Mouse (Mus musculus): ENCODE measurements around the gene Ablim1.

Ablim1 gene

GRCm38 (mm10) chr19:57118785-57119565 lies 195.7 kb downstream of the Ablim1 start:
- peak; percentile 94 for DNase-seq

GRCm38 (mm10) chr19:57117751-57118150 lies 197.0 kb downstream of the Ablim1 start:
- peak; percentile 40 for DNase-seq

- peak; percentile 67 for DNase-seq
These were observed 197.7 kb downstream of the Ablim1 start for GRCm38 (mm10) chr19:57116871-57117501.

- DNase-seq, result no peak
These were observed 199.0 kb downstream of the Ablim1 start for GRCm38 (mm10) chr19:57115670-57116069.

DNA sequence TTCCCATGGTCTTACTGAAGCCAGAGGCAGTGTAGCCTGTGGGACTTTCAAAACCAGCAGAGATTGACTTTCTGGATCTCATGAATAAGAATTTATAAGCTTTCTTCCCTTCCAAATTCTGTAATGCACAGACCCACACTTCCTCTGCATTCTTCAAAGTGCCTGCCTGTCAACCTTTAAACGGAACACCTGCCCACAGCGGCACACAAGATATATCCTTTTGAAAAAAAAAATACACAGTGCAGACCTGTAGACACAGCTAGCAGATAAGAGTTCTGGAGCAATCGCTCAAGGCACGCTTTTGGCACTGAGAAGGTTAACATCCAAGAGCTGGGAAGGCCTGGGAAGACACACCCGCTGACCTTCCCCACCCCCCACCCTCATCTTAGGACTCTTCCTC lies 199.8 kb downstream of the Ablim1 start:
- DNase-seq, result peak; percentile 64

DNA sequence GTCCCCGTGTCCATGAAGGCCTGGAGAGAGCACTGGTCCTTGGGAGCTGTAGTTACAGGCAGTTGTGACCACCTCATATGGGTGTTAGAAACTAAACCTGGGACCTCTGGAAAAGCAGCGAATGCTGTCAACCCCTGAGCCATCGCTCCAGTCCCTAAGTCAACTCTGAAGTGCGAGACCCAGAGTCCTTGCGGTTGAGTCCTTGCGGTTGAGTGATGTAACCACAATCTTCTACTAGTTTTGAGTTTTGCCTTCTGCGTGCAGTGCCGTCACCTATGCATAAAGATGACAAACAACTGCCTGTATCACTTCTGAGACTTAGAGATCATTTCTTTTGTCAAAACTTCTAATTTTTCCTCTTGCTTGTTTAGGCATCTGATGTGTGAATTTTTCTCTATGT lies 200.7 kb downstream of the Ablim1 start:
- no peak for DNase-seq

DNA sequence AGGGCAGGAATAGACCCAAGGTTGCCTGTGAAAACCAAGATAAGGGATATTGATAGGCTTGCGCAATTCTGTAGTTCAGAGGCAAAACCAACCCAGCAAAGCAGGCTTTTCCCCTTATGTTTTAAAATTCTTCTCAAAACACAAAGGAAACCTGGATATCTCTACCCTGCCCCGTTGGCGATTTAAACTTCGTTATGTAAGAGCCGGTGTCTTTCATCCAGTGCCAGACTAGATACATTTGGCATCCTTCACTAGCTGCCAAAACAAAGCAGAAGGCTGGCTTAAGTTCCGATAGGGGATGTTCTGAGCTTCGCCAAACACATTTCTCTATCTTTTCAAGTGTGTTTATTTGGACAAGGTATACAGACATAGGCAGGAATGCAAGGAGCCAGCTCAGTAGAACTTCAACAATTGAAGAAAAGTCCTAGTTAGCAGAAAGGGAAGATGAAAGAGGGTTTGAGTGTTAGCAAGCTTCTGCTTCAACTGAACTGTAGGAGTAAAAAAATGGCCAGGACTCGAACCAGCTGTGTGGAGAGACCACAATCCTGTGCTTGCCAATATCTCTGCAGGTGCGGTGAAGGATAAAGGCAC lies 201.8 kb downstream of the Ablim1 start:
- peak; percentile 60 for DNase-seq

DNA sequence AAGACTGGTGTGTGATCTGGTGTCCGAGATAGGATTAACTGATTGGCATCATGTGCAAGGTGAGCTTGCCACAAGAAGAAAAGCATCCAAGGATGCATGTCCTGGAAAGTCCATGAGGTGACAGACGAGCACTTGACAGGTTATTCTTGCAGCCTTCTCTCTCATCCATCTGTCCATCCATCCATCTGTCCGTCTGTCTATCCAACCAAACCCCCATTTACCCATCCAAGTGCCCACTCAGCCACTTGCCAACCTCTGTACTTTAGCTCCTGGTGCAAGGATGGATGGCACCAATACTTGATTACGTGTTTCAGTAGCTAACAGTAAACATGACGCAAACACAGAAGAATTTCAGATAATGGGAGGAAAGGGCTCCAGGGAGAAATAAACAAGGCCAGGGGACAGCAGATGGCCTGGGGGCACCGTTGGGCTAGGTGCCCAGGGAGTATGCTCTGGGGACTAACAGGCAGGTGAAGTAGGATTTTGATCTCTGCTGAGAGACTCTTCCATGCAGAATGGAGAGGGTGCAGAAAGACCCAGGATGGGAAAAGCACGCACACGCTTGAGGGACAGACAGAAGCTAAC lies 202.4 kb downstream of the Ablim1 start:
- DNase-seq, result no peak

DNA sequence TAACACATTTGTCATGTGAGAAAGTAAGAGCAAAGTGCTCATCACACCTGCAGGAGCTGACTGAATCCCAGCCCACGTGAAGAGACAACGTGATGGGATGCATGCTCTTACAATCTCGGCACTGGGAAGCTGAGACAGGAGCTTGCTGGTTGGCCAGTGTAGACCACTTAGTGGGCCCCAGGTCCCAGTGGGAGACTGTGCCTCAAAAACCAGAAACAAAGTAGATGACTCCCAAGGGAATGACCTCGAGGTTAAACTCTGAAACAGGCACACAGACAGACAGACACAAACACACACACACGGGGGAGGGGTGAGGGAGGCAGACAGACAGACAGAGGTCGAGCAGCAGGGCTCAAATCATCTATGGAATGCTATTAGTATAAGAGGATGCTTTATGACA lies 203.4 kb downstream of the Ablim1 start:
- no peak for DNase-seq

- no peak for DNase-seq
These were observed 205.1 kb downstream of the Ablim1 start for GRCm38 (mm10) chr19:57109620-57110019.

DNA sequence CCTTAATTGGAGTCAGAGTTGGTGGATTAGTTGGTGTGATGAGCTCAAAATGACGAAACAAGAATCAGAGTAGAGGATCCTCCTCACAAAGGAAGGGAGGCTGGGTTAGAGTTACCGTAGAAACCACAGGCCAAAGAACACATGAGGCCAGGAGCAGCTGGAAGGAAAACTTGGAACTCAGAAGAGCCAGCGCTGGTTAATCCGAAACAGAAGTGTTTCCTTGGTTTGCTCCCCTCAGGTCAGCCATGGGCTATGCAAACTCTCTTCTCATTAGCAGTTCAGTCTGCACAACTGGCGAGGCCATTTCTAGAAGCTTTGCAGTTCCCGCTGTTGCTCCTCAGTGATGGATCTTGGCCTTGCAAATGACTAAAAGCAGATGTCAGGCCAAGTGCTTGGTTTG lies 208.2 kb downstream of the Ablim1 start:
- no peak for DNase-seq

DNA sequence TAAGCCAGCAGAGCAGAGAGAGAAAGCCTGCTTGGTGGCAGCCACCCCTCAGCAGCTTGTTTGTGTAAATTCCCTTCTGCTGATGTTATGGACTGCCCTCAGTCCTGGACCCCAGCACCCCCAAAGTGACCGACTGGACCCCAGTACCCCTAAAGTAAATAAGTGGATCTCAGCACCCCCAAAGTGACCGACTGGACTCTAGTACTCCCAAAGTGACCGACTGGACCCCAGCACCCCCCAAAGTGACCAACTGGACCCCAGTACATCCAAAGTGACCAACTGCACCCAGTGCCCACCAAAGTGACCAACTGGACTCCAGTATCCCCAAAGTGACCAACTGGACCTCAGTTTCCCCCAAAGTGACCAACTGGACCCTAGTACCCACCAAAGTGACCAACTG lies 208.7 kb downstream of the Ablim1 start:
- no peak for DNase-seq

- no peak for DNase-seq
These were observed 209.6 kb downstream of the Ablim1 start for GRCm38 (mm10) chr19:57105156-57105555.

DNA sequence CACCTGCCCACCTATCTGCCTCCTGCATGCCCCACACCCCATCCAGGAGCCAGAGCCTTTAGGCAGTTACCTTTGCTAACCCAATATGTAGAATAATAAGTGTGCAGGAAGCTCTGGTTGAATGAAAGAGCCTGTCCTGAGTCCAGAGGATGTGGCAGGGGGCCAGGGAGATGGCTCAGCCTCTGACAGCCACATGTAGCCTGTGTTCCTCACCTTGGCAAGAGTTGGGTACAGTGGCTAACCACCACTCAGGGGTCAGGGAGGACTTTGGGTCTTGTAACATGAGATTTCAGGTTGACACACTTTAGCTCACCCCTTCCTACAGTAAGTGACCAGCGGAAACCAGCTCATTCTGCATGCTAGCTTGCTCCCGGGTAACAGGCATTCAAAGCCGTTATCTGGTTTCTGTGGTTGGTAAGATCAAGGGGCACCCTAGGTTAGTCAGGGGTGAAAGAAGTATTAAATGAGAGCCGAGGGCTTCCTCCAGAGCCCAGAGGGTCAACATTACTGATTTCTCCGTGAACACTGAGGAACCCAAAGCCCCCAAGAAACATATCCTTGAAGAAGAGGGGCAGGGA lies 210.5 kb downstream of the Ablim1 start:
- DNase-seq, result no peak

- DNase-seq, result no peak
These were observed 211.3 kb downstream of the Ablim1 start for GRCm38 (mm10) chr19:57103360-57103958.

- no peak for DNase-seq
These were observed 212.7 kb downstream of the Ablim1 start for GRCm38 (mm10) chr19:57101986-57102385.

GRCm38 (mm10) chr19:57100753-57101446 lies 213.8 kb downstream of the Ablim1 start:
- DNase-seq, result no peak

- peak; percentile 50 for DNase-seq
These were observed 214.7 kb downstream of the Ablim1 start for GRCm38 (mm10) chr19:57099986-57100385.

- DNase-seq, result no peak
These were observed 215.7 kb downstream of the Ablim1 start for GRCm38 (mm10) chr19:57099094-57099357.

GRCm38 (mm10) chr19:57098241-57099093 lies 216.3 kb downstream of the Ablim1 start:
- no peak for DNase-seq

DNA sequence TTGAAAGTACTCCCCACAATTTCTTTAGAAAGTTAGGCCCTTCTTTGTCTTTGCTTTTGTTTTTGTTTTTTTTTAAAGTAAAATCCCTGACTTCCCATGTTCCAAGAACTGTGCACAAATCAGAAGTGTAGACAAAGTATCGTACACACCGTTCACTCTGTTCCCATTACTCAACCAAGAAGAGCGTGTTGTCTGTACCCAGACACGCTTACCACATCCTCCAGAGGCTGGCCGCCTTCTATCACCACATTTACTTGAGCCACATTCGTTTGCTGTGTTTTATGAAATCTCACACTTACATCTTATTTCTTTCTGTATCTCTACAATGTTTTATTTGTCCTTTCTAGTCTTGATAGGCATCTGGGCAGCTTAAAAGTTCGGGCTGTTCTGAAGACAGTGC lies 219.4 kb downstream of the Ablim1 start:
- peak; percentile 29 for DNase-seq

GRCm38 (mm10) chr19:57093698-57094004 lies 221.1 kb downstream of the Ablim1 start:
- no peak for DNase-seq

Data from thymus, postnatal 14 days (tissue).